Mouse (Mus musculus): ENCODE measurements around the gene Atp8a1. TPM values are rescaled to one million over a fixed set of nuclear protein-coding genes. Genes with fewer than 3 reads are reported as not detected.

Atp8a1 gene
- polyA plus RNA-seq, 1 experiment: 2.4 TPM

GRCm38 (mm10) chr5:67756138-67756537 is 91.1 kb downstream of the Atp8a1 start:
- Histone ChIP-seq H3K27me3 (ENCODE audit: control insufficient read depth, insufficient read depth, low read length) (no peaks in the 10 kb centered on the region), H3K27ac (ENCODE audit: control insufficient read depth, insufficient read depth, low read depth, low read length) (no peak overlapping the region), H3K36me3 (ENCODE audit: control insufficient read depth, insufficient read depth, low read length) (no peaks in the 10 kb centered on the region), H3K4me1 (ENCODE audit: control insufficient read depth, insufficient read depth, low read length) (no peaks in the 10 kb centered on the region), H3K4me3 (ENCODE audit: control insufficient read depth, low read depth, low read length) (no peak overlapping the region)
- TF ChIP-seq CTCF (IDR thresholded peaks at IDR 0.05; ENCODE audit: control insufficient read depth, insufficient read depth, insufficient replicate concordance, low read depth, low read length) (peak; percentile 72; the same call in 1 of the 2 replicates), POLR2A (IDR thresholded peaks at IDR 0.05; ENCODE audit: control insufficient read depth, low read depth, low read length) (no peak)

GRCm38 (mm10) chr5:67753057-67753456 is 94.2 kb downstream of the Atp8a1 start:
- TF ChIP-seq CTCF (IDR thresholded peaks at IDR 0.05; ENCODE audit: control insufficient read depth, insufficient read depth, insufficient replicate concordance, low read depth, low read length) (no peak), POLR2A (IDR thresholded peaks at IDR 0.05; ENCODE audit: control insufficient read depth, low read depth, low read length) (no peak)
- Histone ChIP-seq H3K27me3 (ENCODE audit: control insufficient read depth, insufficient read depth, low read length) (no peaks in the 10 kb centered on the region), H3K4me3 (ENCODE audit: control insufficient read depth, low read depth, low read length) (no peak overlapping the region), H3K27ac (ENCODE audit: control insufficient read depth, insufficient read depth, low read depth, low read length) (no peak overlapping the region), H3K4me1 (ENCODE audit: control insufficient read depth, insufficient read depth, low read length) (no peaks in the 10 kb centered on the region), H3K36me3 (ENCODE audit: control insufficient read depth, insufficient read depth, low read length) (no peaks in the 10 kb centered on the region)

- TF ChIP-seq POLR2A (IDR thresholded peaks at IDR 0.05; ENCODE audit: control insufficient read depth, low read depth, low read length) (no peak), CTCF (IDR thresholded peaks at IDR 0.05; ENCODE audit: control insufficient read depth, insufficient read depth, insufficient replicate concordance, low read depth, low read length) (no peak)
- Histone ChIP-seq H3K4me3 (ENCODE audit: control insufficient read depth, low read depth, low read length) (no peak overlapping the region), H3K4me1 (ENCODE audit: control insufficient read depth, insufficient read depth, low read length) (no peaks in the 10 kb centered on the region), H3K27ac (ENCODE audit: control insufficient read depth, insufficient read depth, low read depth, low read length) (no peak overlapping the region), H3K36me3 (ENCODE audit: control insufficient read depth, insufficient read depth, low read length) (no peaks in the 10 kb centered on the region), H3K27me3 (ENCODE audit: control insufficient read depth, insufficient read depth, low read length) (no peaks in the 10 kb centered on the region)
These were observed 94.6 kb downstream of the Atp8a1 start for GRCm38 (mm10) chr5:67752629-67753028.

DNA sequence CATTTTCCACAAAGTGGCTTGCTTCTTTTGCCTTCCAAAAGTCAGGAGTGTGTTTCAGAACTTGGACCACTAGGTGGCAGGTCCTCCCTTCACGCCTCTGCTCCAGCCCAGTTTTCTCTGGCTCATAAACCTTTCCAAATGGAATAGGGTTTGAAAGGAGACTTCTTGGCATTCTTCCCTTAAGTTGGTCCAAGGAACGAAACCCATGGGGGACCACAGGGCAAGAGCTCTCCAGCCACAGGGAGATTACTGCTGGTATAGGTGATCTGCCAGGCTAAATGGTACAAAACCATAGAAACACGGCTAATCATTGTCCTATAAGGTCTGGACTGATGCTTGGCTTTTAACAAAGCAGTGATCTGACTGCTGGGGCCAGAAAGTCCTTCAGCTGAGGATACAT is 95.2 kb downstream of the Atp8a1 start:
- no peaks in the 10 kb centered on the region for H3K4me1 ChIP-seq (ENCODE audit: control insufficient read depth, insufficient read depth, low read length)
- H3K27ac ChIP-seq (ENCODE audit: control insufficient read depth, insufficient read depth, low read depth, low read length): no peak overlapping the region
- no peaks in the 10 kb centered on the region for H3K27me3 ChIP-seq (ENCODE audit: control insufficient read depth, insufficient read depth, low read length)
- TF ChIP-seq POLR2A (IDR thresholded peaks at IDR 0.05; ENCODE audit: control insufficient read depth, low read depth, low read length): no peak
- peak; percentile 45; the same call in 1 of the 2 replicates for TF ChIP-seq CTCF (IDR thresholded peaks at IDR 0.05; ENCODE audit: control insufficient read depth, insufficient read depth, insufficient replicate concordance, low read depth, low read length)
- H3K36me3 ChIP-seq (ENCODE audit: control insufficient read depth, insufficient read depth, low read length): no peaks in the 10 kb centered on the region
- no peak overlapping the region for H3K4me3 ChIP-seq (ENCODE audit: control insufficient read depth, low read depth, low read length)

GRCm38 (mm10) chr5:67739261-67739660 is 108.0 kb downstream of the Atp8a1 start:
- no peak for TF ChIP-seq POLR2A (IDR thresholded peaks at IDR 0.05; ENCODE audit: control insufficient read depth, low read depth, low read length)
- TF ChIP-seq CTCF (IDR thresholded peaks at IDR 0.05; ENCODE audit: control insufficient read depth, insufficient read depth, insufficient replicate concordance, low read depth, low read length): no peak
- Histone ChIP-seq H3K27ac (ENCODE audit: control insufficient read depth, insufficient read depth, low read depth, low read length) (no peak overlapping the region), H3K4me3 (ENCODE audit: control insufficient read depth, low read depth, low read length) (no peak overlapping the region), H3K27me3 (ENCODE audit: control insufficient read depth, insufficient read depth, low read length) (no peaks in the 10 kb centered on the region), H3K36me3 (ENCODE audit: control insufficient read depth, insufficient read depth, low read length) (no peaks in the 10 kb centered on the region), H3K4me1 (ENCODE audit: control insufficient read depth, insufficient read depth, low read length) (no peaks in the 10 kb centered on the region)

DNA sequence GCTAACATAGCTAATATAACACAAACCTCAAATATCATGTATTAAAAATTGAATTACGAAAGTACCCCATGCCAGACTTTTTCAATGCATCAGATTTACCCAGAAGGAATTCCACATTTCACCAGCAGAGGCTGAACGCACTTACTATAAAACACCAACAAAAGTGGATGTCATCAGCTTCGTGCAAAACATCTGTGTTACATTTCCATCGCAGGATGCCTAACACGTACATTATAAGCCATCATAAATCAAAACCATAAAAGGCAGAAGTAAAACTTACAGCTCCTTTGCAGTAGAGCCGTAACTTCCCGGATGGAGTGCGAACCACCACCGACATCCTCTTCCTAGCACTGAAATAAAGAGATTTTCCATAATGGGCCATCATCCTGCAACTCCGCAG is 109.1 kb downstream of the Atp8a1 start:
- no peak overlapping the region for H3K4me3 ChIP-seq (ENCODE audit: control insufficient read depth, low read depth, low read length)
- TF ChIP-seq POLR2A (IDR thresholded peaks at IDR 0.05; ENCODE audit: control insufficient read depth, low read depth, low read length) (no peak), CTCF (IDR thresholded peaks at IDR 0.05; ENCODE audit: control insufficient read depth, insufficient read depth, insufficient replicate concordance, low read depth, low read length) (no peak)

DNA sequence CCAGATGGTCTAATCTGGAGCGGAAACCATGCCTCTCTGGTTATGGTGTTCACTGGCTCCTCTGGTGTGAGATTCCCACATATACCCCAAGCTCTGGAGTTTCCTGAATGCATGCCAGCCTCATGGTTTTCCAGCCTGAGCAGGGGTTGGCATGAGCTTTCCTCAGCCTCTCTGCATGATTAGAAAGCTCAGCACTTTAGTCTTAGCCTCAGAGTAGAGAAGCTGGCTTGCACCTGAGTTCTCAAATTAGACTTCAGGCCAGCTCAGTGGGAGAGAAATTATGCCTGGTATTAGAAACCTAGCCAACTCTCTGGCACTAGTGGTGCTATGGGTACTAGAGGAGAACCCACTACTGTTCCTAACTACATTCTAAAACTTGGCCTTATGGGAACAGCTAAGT is 111.5 kb downstream of the Atp8a1 start:
- H3K27ac ChIP-seq (ENCODE audit: control insufficient read depth, insufficient read depth, low read depth, low read length): no peak overlapping the region
- no peak for TF ChIP-seq POLR2A (IDR thresholded peaks at IDR 0.05; ENCODE audit: control insufficient read depth, low read depth, low read length)
- no peak for TF ChIP-seq CTCF (IDR thresholded peaks at IDR 0.05; ENCODE audit: control insufficient read depth, insufficient read depth, insufficient replicate concordance, low read depth, low read length)
- no peaks in the 10 kb centered on the region for H3K36me3 ChIP-seq (ENCODE audit: control insufficient read depth, insufficient read depth, low read length)
- no peak overlapping the region for H3K4me3 ChIP-seq (ENCODE audit: control insufficient read depth, low read depth, low read length)
- H3K27me3 ChIP-seq (ENCODE audit: control insufficient read depth, insufficient read depth, low read length): no peaks in the 10 kb centered on the region
- H3K4me1 ChIP-seq (ENCODE audit: control insufficient read depth, insufficient read depth, low read length): no peaks in the 10 kb centered on the region

More for the DNA sequence above, 109.1 kb downstream of the Atp8a1 start:
- Histone ChIP-seq H3K27me3 (ENCODE audit: control insufficient read depth, insufficient read depth, low read length) (no peaks in the 10 kb centered on the region), H3K4me1 (ENCODE audit: control insufficient read depth, insufficient read depth, low read length) (no peaks in the 10 kb centered on the region), H3K27ac (ENCODE audit: control insufficient read depth, insufficient read depth, low read depth, low read length) (no peak overlapping the region), H3K36me3 (ENCODE audit: control insufficient read depth, insufficient read depth, low read length) (no peaks in the 10 kb centered on the region)
